Mouse (Mus musculus) C2C12 (cell line): ENCODE data around the gene Scnn1g.

Experiments used
- CEBPB ChIP-seq: IDR thresholded peaks from one replicate; pipeline ENCODE4 v1.6.1; 2011; ENCODE audit warnings: low read depth, mild to moderate bottlenecking, control low read depth, moderate library complexity
- CTCF ChIP-seq: IDR thresholded peaks from one replicate; pipeline ENCODE4 v1.5.1; 2011; ENCODE audit not compliant: control insufficient read depth, insufficient read depth, insufficient read length
- MAX ChIP-seq: IDR thresholded peaks from one replicate; pipeline ENCODE4 v1.6.1; 2011; ENCODE audit warnings: mild to moderate bottlenecking, control low read depth
- MYOD1 ChIP-seq: IDR thresholded peaks from one replicate; pipeline ENCODE4 v1.6.1; 2011; ENCODE audit warnings: low read depth; ENCODE audit not compliant: control insufficient read depth, insufficient read length
- MYOG ChIP-seq: IDR thresholded peaks from one replicate; pipeline ENCODE4 v1.6.1; 2011; ENCODE audit not compliant: control insufficient read depth, insufficient read length; ENCODE audit errors: extremely low read depth
- USF1 ChIP-seq: IDR thresholded peaks from one replicate; pipeline ENCODE4 v1.6.1; 2011; ENCODE audit warnings: low read depth, mild to moderate bottlenecking, control low read depth, moderate library complexity

- TF ChIP-seq MAX: no peak
- no peak for TF ChIP-seq CTCF
- TF ChIP-seq MYOG: no peak
- TF ChIP-seq MYOD1: no peak
- TF ChIP-seq USF1: no peak
- no peak for TF ChIP-seq CEBPB
These were observed 33.6 kb downstream of the Scnn1g start for GRCm38 (mm10) chr7:121767900-121768299.
